Mouse (Mus musculus) WW6 (cell line): ENCODE results near the gene Tunar.

Source experiments
- DNase-seq: peaks from one replicate; pipeline ENCODE4 v3.0.0-alpha.2; 2013; ENCODE audit warnings: low read depth, low spot score

Gene Tunar

DNA sequence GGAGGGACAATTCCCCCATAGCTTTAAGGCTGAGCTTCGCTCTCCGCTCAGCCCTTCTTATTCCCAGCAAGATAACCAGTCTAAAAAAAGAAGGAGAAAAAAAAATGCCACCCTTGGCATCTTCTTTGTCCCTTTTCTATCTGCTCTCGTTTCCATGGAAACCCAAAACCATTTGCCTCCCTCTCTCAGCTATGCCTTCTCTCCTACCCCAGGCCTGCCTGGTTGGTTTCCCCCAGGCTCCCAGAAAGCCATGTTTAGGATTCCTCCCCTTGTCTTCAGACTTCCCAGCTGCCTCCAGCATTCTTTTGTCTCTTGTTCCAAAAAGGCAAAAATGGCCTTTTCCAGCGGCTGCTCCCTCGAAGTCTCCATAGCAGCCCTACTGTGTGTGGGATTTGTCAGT is 70.1 kb downstream of the Tunar start:
- DNase-seq, result no peak

DNA sequence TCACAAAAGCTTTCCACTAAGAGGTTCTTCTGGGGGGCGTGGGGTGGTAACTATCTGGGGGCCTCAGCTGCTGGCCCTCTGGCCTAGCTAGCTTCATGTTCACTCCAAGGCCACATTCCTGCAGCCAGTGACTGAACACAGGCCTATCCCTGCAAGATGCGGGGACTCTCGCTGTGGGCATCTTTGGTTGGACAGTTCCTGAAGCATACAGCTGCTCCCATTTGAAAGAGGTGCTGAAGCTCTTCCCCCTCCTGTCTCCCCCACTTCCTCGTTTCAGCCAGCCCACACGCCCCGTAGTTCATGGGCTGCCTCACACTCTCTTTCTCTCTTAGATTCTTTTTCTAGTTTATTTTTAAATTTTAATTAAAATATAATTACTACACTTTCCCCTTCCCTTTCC is 72.3 kb downstream of the Tunar start:
- no peak for DNase-seq

DNA sequence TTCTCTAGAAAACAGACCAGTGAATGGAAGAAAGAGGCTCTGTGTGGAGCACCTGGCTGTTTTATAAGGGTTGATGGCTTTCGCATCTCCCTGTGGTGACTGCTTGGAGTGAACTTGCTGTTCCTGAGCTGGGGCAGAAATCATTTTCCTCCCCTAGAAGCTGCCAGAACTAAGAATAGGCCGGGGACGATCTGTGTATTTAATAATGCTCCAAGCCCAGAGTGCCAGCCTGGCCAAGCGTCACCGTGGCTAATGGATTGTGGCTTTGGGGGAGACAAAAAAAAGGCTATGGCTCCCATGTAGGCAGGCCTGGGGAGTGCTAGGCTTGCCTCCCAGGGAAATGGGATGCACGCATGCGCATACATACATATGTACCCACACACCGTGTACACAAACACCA is 80.2 kb downstream of the Tunar start:
- DNase-seq, result no peak

DNA sequence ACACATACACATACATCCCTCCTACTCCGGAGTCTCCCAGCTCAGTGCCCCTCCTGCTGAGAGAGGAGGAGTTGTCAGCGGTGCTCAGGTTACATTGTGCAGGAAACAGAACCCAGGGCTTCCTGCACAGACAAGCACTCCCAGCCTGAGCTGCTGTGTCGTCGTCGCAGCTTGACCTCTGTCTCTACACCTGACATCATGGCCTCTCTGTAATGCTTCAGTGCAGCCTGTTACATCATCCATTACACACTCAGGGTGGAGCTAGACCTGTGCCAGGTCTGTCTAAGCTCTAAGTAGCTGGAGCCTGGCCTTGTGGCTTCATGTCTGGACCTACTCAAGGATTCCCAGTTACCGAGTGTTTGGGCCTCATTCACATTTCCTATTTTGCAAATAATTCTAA is 86.8 kb downstream of the Tunar start:
- no peak for DNase-seq

DNA sequence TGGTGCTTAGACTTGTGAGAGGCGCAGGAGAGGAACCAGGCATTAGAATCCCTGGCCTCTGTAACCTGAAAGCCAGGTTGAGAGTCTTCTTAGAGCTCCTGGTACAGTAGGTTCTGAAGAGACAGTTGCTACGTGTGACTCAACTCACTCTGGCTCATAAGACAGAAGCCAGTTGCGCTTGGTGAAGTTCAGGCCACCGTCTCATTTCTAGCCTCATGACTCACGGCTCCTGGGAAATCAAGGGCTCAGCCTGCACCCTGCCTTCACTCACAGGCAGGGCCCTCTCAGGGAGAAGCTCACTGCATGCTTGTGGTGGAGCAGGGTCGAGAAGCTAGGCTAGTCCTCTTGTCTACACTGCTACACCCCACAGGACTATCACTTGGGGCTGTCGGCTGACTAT is 92.9 kb downstream of the Tunar start:
- no peak for DNase-seq

DNA sequence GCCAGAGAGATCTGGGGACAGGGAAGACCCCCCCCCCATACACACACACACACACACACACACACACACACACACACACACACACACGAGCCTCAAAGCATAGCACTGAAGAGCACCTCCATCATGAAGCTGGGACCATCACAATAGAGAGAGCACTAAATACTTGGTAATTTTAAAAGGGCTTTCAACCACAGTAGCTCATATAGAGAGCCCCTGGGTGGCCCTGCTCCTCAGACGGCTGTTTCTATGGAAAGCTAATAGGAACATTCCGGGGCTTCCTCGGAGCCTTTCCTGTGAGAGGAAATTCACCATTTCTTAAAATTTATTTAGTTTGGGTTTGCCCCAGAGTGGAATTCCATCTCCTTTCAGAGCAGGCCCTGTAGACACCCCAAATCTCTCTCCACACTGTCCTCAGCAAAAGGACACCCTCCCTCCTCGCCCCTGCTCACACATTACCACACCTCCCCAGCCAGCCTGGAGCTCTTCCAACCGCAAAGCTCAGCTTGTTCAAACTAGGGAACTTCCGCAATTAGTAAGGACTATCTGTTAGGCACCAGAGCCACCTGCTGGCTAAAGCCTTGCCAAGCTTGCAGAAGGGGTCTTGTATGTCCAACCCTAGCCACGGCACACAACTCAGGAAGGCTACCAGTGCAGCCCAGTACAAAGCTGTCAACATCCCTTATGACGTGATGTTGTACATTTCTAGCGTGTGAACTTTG is 93.5 kb downstream of the Tunar start:
- peak; percentile 26 for DNase-seq

DNA sequence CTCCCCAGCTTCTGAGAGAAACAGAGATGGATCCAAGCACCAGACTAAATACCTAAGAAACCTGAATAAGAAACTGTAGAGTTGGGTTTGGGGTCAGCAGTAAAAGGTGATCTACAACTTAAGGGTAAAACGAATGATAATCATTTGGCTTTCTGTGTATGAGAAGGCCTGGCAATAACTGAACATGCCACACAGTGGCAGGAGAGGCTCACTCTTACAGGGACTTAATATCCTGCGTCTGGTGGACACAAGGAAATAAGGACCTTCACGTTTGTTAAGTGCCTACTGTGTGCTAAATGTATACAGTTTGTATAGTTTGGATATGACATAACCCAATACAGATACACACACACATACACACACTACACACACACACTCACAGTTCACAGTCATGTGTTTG is 98.2 kb downstream of the Tunar start:
- DNase-seq, result no peak

DNA sequence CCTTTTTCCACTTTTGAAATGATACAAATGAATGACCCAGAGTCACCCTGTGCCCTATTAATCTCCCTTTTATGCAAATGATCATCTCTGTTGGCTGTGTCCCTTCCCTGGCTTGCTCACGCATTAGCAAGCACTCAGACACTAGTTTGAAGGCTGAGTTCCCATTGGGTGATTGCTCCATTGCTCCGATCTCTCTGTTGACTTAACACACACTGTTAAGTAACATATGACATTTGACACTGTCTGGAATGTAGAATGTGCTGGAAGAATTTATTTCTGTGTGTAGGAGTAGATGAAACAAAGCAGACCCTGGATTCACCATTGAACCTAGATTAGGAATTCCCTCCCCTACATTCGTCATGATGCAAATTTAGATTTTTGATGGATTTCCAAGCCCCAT is 99.1 kb downstream of the Tunar start:
- no peak for DNase-seq
